Mouse (Mus musculus) neural tube, embryonic 11.5 days (tissue): ENCODE results near the gene Gm20388. TPM values are rescaled to one million over a fixed set of nuclear protein-coding genes. Genes with fewer than 3 reads are reported as not detected.
A peak's percentile ranks its signal among the peaks of the same experiment; 100 is the strongest.

Experiments
- ATAC-seq: fragments of 200-750 bp; cut with Nextera tagmentation; 2 replicates; pipeline ENCODE4 v1.8.0; 2017; ENCODE audit warnings: moderate number of reproducible peaks, mild to moderate bottlenecking, moderate TSS enrichment, moderate library complexity; ENCODE audit not compliant: insufficient read depth, low FRiP score, low TSS enrichment
- DNase-seq: peaks from one replicate; pipeline ENCODE4 v3.0.0-alpha.2; 2015; ENCODE audit warnings: low spot score
- H3K27ac ChIP-seq: fragments of 300-500 bp; sonication (generic); 2 replicates; pipeline ENCODE4 v1.5.1; 2014; ENCODE audit warnings: low read depth, mild to moderate bottlenecking, low read length
- H3K27me3 ChIP-seq: fragments of 300-500 bp; sonication (generic); 2 replicates; pipeline ENCODE4 v1.6.1; 2014; ENCODE audit warnings: mild to moderate bottlenecking, low read length, mixed read lengths; ENCODE audit not compliant: control insufficient read depth, insufficient read depth
- H3K36me3 ChIP-seq: fragments of 300-500 bp; sonication (generic); 2 replicates; pipeline ENCODE4 v1.6.1; 2014; ENCODE audit warnings: mild to moderate bottlenecking, low read length, moderate library complexity, mixed read lengths; ENCODE audit not compliant: control insufficient read depth, insufficient read depth
- H3K4me1 ChIP-seq: fragments of 300-500 bp; sonication (generic); 2 replicates; pipeline ENCODE4 v1.6.1; 2014; ENCODE audit warnings: low read length, mixed read lengths; ENCODE audit not compliant: control insufficient read depth, insufficient read depth
- H3K4me2 ChIP-seq: fragments of 300-500 bp; sonication (generic); 2 replicates; pipeline ENCODE4 v1.6.1; 2014; ENCODE audit warnings: low read depth, mild to moderate bottlenecking, moderate library complexity
- H3K4me3 ChIP-seq: fragments of 300-500 bp; sonication (generic); 2 replicates; pipeline ENCODE4 v1.5.1; 2014; ENCODE audit warnings: low read depth, low read length
- H3K9ac ChIP-seq: fragments of 300-500 bp; sonication (generic); 2 replicates; pipeline ENCODE4 v1.6.1; 2014; ENCODE audit warnings: mild to moderate bottlenecking, low read length
- H3K9me3 ChIP-seq: fragments of 300-500 bp; sonication (generic); 2 replicates; pipeline ENCODE4 v1.6.1; 2016; ENCODE audit warnings: low read length; ENCODE audit not compliant: control insufficient read depth
- WGBS: fragments of 180-500 bp; shearing (Covaris S2); extraction: QIAGEN DNeasy Blood & Tissue Kit; methylation state at CpG from one replicate; pipeline ENCODE4 v1.1.7; 2014; 5-methylcytosine and 5-hydroxymethylcytosine counted together
- polyA plus RNA-seq: library from polyadenylated mRNA; unstranded; fragments of >200 nt; fragmentation: Nextera tagmentation; extraction: Ambion mirVana; gene quantifications from 2 replicates; pipeline ENCODE4 v1.2.1, GENCODE M21; 2014

Gene Gm20388
- polyA plus RNA-seq, 1 experiment from 2014 or later, result not detected

DNA sequence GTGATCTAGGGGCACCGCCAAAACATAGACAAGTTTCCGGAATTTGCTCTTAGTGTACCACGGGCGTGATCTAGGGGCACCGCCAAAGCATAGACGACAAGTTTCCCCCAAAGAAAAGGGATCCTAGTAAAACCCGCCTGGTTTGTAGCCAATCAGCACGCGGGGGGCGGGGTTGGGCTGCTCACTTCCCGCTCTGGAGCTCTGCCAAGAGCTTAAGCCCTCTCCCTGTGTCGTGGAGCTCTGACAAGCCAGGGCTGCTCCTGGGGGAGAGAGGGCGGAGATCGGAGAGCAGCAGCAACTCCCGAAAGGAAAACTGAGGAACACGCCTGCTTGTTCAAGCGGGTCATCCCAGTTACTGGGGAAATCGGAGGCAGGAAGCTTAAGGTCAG, 2037.1 kb downstream of the Gm20388 start:
- peak overlapping the region; percentile 24 for H3K4me3 ChIP-seq
- H3K9ac ChIP-seq, result peak overlapping the region; percentile 62
- DNase-seq (peak; percentile 90), ATAC-seq (peak; percentile 51)
- H3K27ac ChIP-seq, result peak overlapping the region; percentile 55
- H3K4me1 ChIP-seq, result peaks cover 21% of the 10 kb centered on the region
- WGBS, result 0% methylated on average over 18 of the region's 18 CpGs
- H3K27me3 ChIP-seq, result no peaks in the 10 kb centered on the region
- H3K9me3 ChIP-seq, result no peaks in the 10 kb centered on the region
- no peaks in the 10 kb centered on the region for H3K36me3 ChIP-seq
- H3K4me2 ChIP-seq, result peak overlapping the region; percentile 51

DNA sequence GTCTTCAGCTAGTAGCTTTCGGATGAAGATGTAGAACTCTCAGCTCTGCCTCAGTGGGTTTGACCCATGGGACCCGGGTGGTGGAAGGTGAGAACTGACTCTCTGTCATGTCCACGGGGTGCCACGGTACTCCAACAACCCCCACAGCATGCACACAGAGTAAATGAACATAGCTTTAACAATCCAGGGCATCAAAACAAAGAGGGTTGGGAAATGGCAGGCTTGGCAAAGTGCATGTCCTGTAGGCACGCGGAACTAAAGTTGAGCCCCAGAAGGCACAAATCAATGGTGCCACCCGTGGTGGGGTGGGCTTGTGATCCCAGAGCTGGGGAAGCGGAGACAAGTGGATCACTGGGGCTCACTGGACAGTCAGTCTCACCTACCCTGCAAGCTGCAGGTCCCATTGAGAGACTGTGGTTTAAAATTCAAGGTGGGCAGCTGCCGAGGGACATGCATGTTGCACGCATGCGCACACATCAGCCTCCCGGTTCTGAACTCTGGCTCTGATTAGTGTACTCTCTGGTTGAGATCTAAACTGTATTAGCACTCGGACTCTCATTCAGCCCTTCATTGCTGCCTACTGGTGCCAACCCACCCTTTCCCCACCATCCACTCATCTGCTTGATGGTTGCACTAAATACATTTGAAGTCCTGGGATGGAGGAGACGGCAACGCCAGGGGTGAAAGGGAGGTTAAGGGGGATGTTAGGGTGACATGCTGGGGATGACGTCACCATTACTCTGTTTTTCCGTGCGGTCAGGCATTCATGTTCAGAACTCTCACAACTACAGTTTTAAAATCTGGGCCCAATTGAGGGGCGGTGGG, 2037.9 kb downstream of the Gm20388 start:
- peaks cover 21% of the 10 kb centered on the region for H3K4me1 ChIP-seq
- peak overlapping the region; percentile 55; the same call in 1 of the 2 replicates for H3K27ac ChIP-seq
- H3K9me3 ChIP-seq, result no peaks in the 10 kb centered on the region
- H3K9ac ChIP-seq, result no peak overlapping the region; the same call in 1 of the 2 replicates
- H3K27me3 ChIP-seq, result no peaks in the 10 kb centered on the region
- ATAC-seq (no peak), DNase-seq (no peak)
- 61% methylated on average over 19 of the region's 19 CpGs for WGBS
- H3K4me2 ChIP-seq, result peak overlapping the region; percentile 51
- no peaks in the 10 kb centered on the region for H3K36me3 ChIP-seq
- peak overlapping the region; percentile 24; the same call in 1 of the 2 replicates for H3K4me3 ChIP-seq

DNA sequence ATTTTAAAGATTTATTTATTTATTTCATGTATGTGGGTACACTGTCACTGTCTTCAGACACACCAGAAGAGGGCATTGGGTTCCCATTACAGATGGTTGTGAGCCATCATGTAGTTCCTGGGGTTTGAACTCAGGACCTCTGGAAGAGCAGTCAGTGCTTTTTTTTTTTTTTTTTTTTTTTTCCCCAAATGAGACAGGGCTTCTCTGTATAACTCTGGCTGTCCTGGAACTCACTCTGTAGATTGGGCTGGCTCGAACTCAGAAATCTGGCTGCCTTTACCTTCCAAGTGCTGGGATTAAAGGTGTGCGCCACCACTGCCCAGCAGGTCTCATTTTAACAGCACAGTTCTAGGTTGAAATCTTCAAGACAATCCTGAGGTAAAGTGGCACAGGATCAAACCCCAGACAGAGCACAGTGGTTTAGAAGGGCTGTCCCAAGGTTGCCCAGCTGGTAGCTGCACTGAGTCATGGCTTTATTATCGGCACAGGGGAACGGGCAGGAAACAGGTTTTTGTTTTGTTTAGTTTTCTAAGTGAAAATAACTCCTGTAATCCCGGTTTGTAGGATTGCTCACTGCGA, 2038.7 kb downstream of the Gm20388 start, which contains the start of gene Banp:
Gene Banp, plus strand, starts transcription at position 529 of the 579 bp plus-strand sequence.
- H3K4me1 ChIP-seq, result peaks cover 21% of the 10 kb centered on the region
- H3K9me3 ChIP-seq, result no peaks in the 10 kb centered on the region
- peak within 1 kb of the TSS; percentile 94 for H3K4me3 ChIP-seq
- ATAC-seq, result no peak
- no peaks in the 10 kb centered on the region for H3K36me3 ChIP-seq
- peak within 1 kb of the TSS; percentile 89 for H3K4me2 ChIP-seq
- H3K9ac ChIP-seq, result peak within 1 kb of the TSS; percentile 98
- no peak for DNase-seq
- WGBS, result 67% methylated on average over 6 of the region's 6 CpGs
- H3K27me3 ChIP-seq, result no peaks in the 10 kb centered on the region
- peak within 1 kb of the TSS; percentile 95 for H3K27ac ChIP-seq

DNA sequence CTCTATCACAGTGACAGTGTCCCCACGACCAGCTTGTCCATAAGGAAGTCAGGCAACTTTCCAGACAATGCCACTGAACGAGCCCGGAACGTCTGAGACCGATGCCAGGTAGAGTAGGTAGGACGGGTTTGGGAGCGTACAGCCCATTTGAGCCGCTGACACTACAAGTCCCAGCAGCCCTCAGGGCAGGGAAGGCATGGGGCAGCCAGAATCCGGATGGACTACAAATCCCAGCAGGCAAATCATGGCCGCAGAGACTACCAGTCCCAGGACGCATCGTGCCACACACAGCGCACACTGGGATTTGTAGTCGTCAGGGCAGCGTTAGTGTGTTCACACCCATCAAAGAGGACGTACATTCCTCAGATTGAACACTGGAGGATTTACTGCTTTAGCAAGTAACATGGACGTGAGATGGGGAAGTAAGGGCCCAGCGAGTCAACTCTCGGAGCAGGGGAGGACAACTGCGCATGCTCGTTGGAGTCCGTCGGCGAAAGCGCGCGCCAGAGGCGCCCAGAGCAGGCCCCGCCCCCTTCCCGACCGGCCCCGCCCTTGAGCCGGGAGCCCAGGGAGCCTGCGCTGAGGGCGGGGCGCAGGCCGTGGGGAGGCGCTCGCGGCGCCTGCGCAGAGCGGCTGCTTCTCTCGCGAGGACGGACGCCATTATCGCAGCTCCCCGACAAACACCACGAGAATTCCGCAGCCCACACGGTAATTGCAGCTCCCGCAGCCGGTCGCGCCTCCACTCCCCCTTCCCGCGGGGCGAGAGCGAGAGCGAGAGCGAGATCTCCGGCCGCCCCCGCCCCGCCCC, 2039.5 kb downstream of the Gm20388 start:
- Histone ChIP-seq H3K4me2 (peak overlapping the region; percentile 47), H3K27me3 (no peaks in the 10 kb centered on the region), H3K4me3 (peak overlapping the region; percentile 94), H3K9me3 (no peaks in the 10 kb centered on the region), H3K9ac (peak overlapping the region; percentile 98), H3K36me3 (no peaks in the 10 kb centered on the region), H3K4me1 (peaks cover 21% of the 10 kb centered on the region), H3K27ac (peak overlapping the region; percentile 95)
- ATAC-seq (peak; percentile 94), DNase-seq (peak; percentile 100)
- under 1% methylated on average over 48 of the region's 66 CpGs for WGBS

DNA sequence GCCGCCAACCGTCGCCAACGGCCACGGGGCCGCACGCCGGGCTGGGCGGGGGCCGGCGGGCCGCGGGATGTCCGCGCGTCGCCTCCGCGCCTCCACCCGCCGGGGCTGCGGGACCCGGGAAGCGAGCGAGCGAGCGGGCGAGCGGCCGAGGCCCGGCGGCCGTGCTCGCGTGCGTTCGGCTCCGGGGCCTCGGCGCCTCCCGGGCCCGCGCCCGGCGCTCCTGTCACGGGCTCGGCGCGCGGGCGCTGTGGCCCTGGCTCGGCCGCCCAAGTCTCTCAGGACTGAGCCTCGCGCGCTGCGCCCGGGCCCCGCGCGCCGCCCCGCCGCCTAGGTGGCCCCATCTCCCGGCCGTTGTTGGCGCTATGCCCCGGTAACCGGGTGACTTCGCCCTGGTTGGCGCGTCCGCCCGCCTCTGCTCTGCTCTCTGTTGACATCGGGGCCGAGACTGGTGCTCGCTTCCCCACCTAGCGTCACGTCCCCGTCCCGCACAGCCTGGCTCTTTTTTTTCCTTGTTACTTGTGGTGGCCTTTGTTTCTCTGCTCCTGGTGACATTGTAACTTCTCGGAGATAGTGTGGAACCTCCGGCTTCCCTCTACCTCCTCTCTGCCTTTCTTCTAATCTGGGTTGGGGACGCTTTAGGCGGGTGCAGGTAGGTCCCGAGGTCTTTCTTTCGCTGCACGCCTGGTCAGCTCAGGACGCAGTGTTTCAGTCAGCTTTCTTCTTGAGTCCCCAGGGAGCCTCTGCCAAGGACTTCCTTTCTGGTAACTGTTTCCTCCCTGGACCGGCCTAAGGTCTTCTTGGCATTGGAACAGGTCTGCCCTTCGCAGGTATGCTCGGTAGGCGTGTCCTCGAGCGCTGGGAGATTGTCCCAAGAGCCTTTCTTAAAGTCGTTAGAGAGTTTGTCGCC, 2040.4 kb downstream of the Gm20388 start:
- Histone ChIP-seq H3K36me3 (no peaks in the 10 kb centered on the region), H3K4me2 (peak overlapping the region; percentile 89), H3K27ac (peak overlapping the region; percentile 95), H3K9ac (peak overlapping the region; percentile 98), H3K4me3 (peak overlapping the region; percentile 94), H3K4me1 (peaks cover 21% of the 10 kb centered on the region), H3K9me3 (no peaks in the 10 kb centered on the region), H3K27me3 (no peaks in the 10 kb centered on the region)
- 1% methylated on average over 56 of the region's 97 CpGs for WGBS
- ATAC-seq (0 out of 2 replicates have a peak, but pooled peaks have one; percentile 17), DNase-seq (peak; percentile 49)

DNA sequence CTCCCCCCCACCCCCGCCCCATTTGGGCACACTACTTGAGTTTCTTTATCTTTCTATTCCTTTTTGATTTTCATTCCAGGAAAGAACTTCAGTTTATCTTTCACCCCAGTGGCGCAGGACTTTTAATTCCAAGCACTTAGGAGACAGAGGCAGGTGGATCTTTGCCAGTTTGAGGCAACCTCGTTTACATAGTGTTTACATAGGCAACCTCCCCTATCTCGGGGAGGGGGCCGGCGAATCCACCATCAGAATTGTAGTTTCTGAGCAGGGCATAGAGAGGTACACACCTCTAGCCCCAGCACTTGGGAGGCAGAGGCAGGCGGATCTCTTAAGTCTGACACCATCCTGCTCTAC, 2041.0 kb downstream of the Gm20388 start:
- WGBS, result 40% methylated on average over 7 of the region's 7 CpGs
- Histone ChIP-seq H3K4me3 (peak overlapping the region; percentile 94), H3K27me3 (no peaks in the 10 kb centered on the region), H3K9ac (peak overlapping the region; percentile 98), H3K9me3 (no peaks in the 10 kb centered on the region), H3K27ac (no peak overlapping the region), H3K4me1 (peaks cover 21% of the 10 kb centered on the region), H3K4me2 (peak overlapping the region; percentile 89), H3K36me3 (no peaks in the 10 kb centered on the region)
- ATAC-seq (no peak), DNase-seq (no peak)

DNA sequence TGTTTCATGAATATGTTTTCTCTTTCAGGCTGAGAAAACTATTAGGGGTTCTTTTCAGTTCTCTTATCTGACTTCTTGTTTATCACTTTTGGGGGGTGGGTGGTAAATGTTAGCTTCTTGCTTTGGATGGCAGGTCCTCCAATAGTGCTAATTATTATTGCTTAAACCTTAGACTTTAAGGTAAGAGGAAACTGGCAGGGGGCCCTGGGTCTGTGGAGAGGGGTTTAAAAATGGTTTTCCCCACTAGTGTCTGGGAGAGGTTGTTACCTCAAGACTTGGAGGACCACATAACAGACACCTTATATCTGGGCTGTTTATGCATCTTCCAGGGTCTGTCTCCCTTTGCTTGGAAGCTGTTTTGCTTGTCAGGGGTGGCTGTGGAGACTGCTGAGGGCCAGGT, 2041.5 kb downstream of the Gm20388 start:
- no peak overlapping the region; the same call in 1 of the 2 replicates for H3K9ac ChIP-seq
- no peak for DNase-seq
- peaks cover 19% of the 10 kb centered on the region for H3K4me1 ChIP-seq
- no peaks in the 10 kb centered on the region for H3K36me3 ChIP-seq
- H3K4me3 ChIP-seq, result no peak overlapping the region
- H3K27ac ChIP-seq, result no peak overlapping the region
- H3K4me2 ChIP-seq, result peak overlapping the region; percentile 89
- no peak for ATAC-seq
- H3K27me3 ChIP-seq, result no peaks in the 10 kb centered on the region
- no peaks in the 10 kb centered on the region for H3K9me3 ChIP-seq

DNA sequence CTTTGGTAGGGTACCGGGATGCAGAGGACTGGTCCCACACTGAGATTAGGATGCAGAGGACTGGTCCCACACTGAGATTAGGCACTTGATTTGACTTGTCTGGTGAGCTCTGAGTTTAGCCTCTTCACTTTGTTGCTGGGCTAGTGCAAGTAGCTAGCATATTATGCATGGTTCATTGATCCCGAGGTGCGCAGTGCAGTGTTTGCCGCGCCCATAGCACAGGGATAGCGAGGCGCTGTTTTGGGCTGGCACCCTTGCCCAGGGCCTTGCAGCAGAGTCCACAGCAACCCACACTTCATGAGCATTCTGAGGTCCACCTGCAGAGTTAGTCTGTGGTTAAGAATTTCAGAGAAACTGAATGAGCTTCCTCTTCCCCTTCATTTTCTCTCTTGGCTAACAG, 2042.2 kb downstream of the Gm20388 start:
- Histone ChIP-seq H3K9me3 (no peaks in the 10 kb centered on the region), H3K4me1 (peaks cover 15% of the 10 kb centered on the region), H3K4me3 (no peak overlapping the region), H3K27me3 (no peaks in the 10 kb centered on the region), H3K27ac (no peak overlapping the region), H3K4me2 (no peak overlapping the region), H3K36me3 (no peaks in the 10 kb centered on the region), H3K9ac (no peak overlapping the region)
- no peak for ATAC-seq
- no peak for DNase-seq
- WGBS, result 86% methylated on average over 7 of the region's 7 CpGs
